Mouse (Mus musculus): ENCODE results near the gene Rimbp2. TPM values are rescaled to one million over a fixed set of nuclear protein-coding genes. Genes with fewer than 3 reads are reported as not detected.

Rimbp2 gene
- total and polyA plus RNA-seq, 2 experiments from 2014 or later: 0.03 TPM; not detected in 1

DNA sequence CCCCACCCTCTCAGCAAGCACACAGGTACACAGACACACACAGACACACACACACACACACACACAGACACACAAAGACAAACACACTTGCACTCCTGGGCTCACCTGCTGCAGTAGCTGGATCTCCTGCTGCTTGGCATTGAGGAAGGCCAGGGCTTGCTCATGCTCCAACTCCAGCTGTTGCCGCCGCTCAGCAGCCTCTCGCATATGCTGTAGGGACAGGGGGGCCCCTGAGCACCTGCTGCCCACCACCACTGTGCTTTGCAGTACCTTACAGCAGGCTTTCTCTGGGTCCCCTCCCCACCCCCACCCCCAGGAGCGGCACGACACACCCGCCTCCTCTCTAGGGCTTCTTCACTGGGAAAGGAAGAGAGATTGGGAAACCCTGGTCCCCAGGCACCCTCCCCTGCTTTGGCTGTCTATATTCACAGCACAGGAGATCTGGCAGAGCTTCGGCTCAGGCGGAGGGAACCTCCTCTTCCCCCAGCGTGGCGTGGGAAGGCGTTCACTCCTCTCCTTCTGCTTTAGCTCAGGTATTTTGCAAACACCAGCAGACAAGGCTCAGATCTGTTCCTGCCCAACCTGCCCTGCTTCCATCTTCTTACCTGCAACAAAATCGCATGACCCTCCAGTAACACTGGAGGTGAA lies 133.5 kb downstream of the Rimbp2 start:
- TF ChIP-seq CTCF (IDR thresholded peaks at IDR 0.05; ENCODE audit: low read depth) (no peak), EP300 (IDR thresholded peaks at IDR 0.05; ENCODE audit: low read depth) (no peak)
- Histone ChIP-seq H3K36me3 (replicated peaks; ENCODE audit: control insufficient read depth, insufficient read depth, low read length) (no peaks in the 10 kb centered on the region), H3K9me3 (replicated peaks; ENCODE audit: control insufficient read depth, low read length) (no peaks in the 10 kb centered on the region), H3K9ac (replicated peaks; ENCODE audit: low read depth, low read length) (no peak overlapping the region), H3K4me3 (ENCODE audit: low read depth, low read length) (no peak overlapping the region), H3K4me1 (ENCODE audit: control insufficient read depth, insufficient read depth) (no peaks in the 10 kb centered on the region), H3K27me3 (ENCODE audit: control insufficient read depth, insufficient read depth, low read length) (no peaks in the 10 kb centered on the region), H3K4me2 (ENCODE audit: low read depth, low read length) (no peak overlapping the region), H3K27ac (ENCODE audit: low read depth) (no peak overlapping the region)
- DNase-seq (ENCODE audit: low spot score) (no peak), ATAC-seq (ENCODE audit: insufficient read depth, low read depth) (no peak)
- 61% methylated on average over 12 of the region's 12 CpGs for WGBS

DNA sequence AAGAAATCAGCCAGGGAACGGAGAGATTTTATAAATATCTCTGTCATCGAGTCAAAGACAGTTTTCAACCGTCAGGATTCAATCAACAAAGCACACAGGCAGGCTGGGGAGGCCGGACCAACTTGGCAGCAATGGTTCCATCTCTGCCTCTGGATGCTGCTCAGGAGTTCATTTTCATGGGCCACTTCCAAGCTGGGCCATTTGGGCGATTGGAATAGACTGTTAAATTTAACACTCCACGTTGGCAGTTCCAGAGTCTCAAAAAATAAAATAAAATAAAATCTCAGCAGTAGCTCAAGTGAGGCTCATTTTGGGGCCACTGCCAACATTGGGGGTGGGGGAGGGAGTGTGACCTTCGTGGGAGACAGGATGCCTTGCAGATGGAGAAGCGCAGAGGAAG lies 137.7 kb downstream of the Rimbp2 start:
- WGBS: 57% methylated on average over 8 of the region's 8 CpGs
- DNase-seq (ENCODE audit: low spot score) (no peak), ATAC-seq (ENCODE audit: insufficient read depth, low read depth) (no peak)
- TF ChIP-seq CTCF (IDR thresholded peaks at IDR 0.05; ENCODE audit: low read depth) (no peak), EP300 (IDR thresholded peaks at IDR 0.05; ENCODE audit: low read depth) (no peak)
- Histone ChIP-seq H3K9me3 (replicated peaks; ENCODE audit: control insufficient read depth, low read length) (no peaks in the 10 kb centered on the region), H3K4me3 (ENCODE audit: low read depth, low read length) (no peak overlapping the region), H3K4me2 (ENCODE audit: low read depth, low read length) (no peak overlapping the region), H3K9ac (replicated peaks; ENCODE audit: low read depth, low read length) (no peak overlapping the region), H3K27ac (ENCODE audit: low read depth) (no peak overlapping the region), H3K4me1 (ENCODE audit: control insufficient read depth, insufficient read depth) (no peaks in the 10 kb centered on the region), H3K36me3 (replicated peaks; ENCODE audit: control insufficient read depth, insufficient read depth, low read length) (no peaks in the 10 kb centered on the region), H3K27me3 (ENCODE audit: control insufficient read depth, insufficient read depth, low read length) (no peaks in the 10 kb centered on the region)

DNA sequence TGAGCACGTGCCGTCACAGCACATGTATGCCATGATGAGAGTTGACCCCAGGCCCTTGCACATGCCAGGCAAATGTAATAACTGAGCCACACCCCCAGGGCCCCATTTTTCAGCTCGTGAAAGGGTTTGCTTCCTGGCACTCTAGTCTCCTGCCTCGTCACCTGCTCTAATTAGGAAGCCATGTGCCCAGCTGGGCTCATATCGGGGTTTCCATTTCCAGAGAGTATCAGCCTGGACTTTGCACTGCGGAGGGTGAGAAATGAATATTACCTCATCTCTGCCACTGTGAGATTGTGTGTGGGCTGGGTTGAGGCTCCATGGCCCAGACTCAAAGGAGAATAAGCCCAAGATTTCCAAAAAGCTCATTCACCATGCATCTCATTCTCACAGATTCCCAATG lies 138.2 kb downstream of the Rimbp2 start:
- 70% methylated on average over 6 of the region's 6 CpGs for WGBS
- no peaks in the 10 kb centered on the region for H3K4me1 ChIP-seq (ENCODE audit: control insufficient read depth, insufficient read depth)

DNA sequence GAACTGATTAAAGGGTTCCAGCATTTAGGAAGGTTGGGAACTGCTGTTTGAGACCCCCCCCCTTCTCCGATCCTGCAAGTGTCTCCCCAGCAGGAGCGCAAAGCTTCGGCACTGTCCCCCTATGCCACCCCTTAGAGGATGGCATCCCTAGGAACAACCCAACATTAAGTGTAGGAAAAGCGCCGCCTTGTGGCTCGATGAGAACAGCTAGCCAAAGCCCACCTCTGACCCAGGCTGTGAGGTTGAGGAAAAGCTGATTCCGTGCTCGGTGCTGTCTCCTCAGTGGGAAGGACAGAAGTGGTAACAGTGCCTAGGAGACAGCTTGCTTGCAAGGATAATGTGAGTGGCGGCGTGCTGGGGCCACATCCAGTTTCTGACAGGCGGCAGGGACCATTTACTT lies 140.2 kb downstream of the Rimbp2 start:
- Histone ChIP-seq H3K9ac (replicated peaks; ENCODE audit: low read depth, low read length) (no peak overlapping the region), H3K36me3 (replicated peaks; ENCODE audit: control insufficient read depth, insufficient read depth, low read length) (no peaks in the 10 kb centered on the region), H3K4me3 (ENCODE audit: low read depth, low read length) (no peak overlapping the region), H3K4me1 (ENCODE audit: control insufficient read depth, insufficient read depth) (no peaks in the 10 kb centered on the region), H3K27ac (ENCODE audit: low read depth) (no peak overlapping the region), H3K9me3 (replicated peaks; ENCODE audit: control insufficient read depth, low read length) (no peaks in the 10 kb centered on the region), H3K27me3 (ENCODE audit: control insufficient read depth, insufficient read depth, low read length) (no peaks in the 10 kb centered on the region), H3K4me2 (ENCODE audit: low read depth, low read length) (no peak overlapping the region)
- WGBS: 33% methylated on average over 11 of the region's 11 CpGs
- TF ChIP-seq CTCF (IDR thresholded peaks at IDR 0.05; ENCODE audit: low read depth): no peak
- TF ChIP-seq EP300 (IDR thresholded peaks at IDR 0.05; ENCODE audit: low read depth): no peak
- ATAC-seq (ENCODE audit: insufficient read depth, low read depth) (no peak), DNase-seq (ENCODE audit: low spot score) (no peak)

More for the DNA sequence above, 138.2 kb downstream of the Rimbp2 start:
- H3K36me3 ChIP-seq (replicated peaks; ENCODE audit: control insufficient read depth, insufficient read depth, low read length): no peaks in the 10 kb centered on the region
- H3K9me3 ChIP-seq (replicated peaks; ENCODE audit: control insufficient read depth, low read length): no peaks in the 10 kb centered on the region
- DNase-seq (ENCODE audit: low spot score): no peak
- TF ChIP-seq EP300 (IDR thresholded peaks at IDR 0.05; ENCODE audit: low read depth) (no peak), CTCF (IDR thresholded peaks at IDR 0.05; ENCODE audit: low read depth) (no peak)
- no peak overlapping the region for H3K4me3 ChIP-seq (ENCODE audit: low read depth, low read length)
- no peaks in the 10 kb centered on the region for H3K27me3 ChIP-seq (ENCODE audit: control insufficient read depth, insufficient read depth, low read length)
- H3K4me2 ChIP-seq (ENCODE audit: low read depth, low read length): no peak overlapping the region
- ATAC-seq (ENCODE audit: insufficient read depth, low read depth): no peak
- H3K9ac ChIP-seq (replicated peaks; ENCODE audit: low read depth, low read length): no peak overlapping the region
- no peak overlapping the region for H3K27ac ChIP-seq (ENCODE audit: low read depth)

DNA sequence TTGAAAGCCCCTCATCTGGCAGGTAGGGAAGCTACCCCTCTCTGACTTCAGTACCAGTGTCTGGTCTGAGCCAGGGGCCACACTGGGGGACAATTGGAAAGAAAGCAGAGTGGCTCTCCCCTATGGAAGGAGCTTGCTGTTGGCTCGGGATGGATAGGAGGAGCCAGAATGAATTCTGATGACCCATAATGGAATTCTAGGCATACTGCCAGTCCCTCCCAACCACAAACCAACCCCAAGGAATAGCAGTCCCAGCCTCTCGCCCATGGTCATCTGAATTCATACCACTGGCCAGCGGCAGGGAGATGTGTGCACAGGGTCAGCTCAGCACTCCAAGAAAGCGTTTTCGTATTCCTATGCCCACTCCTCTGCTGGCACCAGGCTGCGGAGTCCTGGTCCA lies 141.9 kb downstream of the Rimbp2 start:
- no peak for DNase-seq (ENCODE audit: low spot score)
- Histone ChIP-seq H3K9me3 (replicated peaks; ENCODE audit: control insufficient read depth, low read length) (no peaks in the 10 kb centered on the region), H3K36me3 (replicated peaks; ENCODE audit: control insufficient read depth, insufficient read depth, low read length) (no peaks in the 10 kb centered on the region), H3K9ac (replicated peaks; ENCODE audit: low read depth, low read length) (no peak overlapping the region), H3K4me1 (ENCODE audit: control insufficient read depth, insufficient read depth) (no peaks in the 10 kb centered on the region), H3K27ac (ENCODE audit: low read depth) (no peak overlapping the region), H3K4me2 (ENCODE audit: low read depth, low read length) (no peak overlapping the region), H3K27me3 (ENCODE audit: control insufficient read depth, insufficient read depth, low read length) (no peaks in the 10 kb centered on the region), H3K4me3 (ENCODE audit: low read depth, low read length) (no peak overlapping the region)
- 69% methylated on average over 6 of the region's 6 CpGs for whole genome bisulfite sequencing
- TF ChIP-seq EP300 (IDR thresholded peaks at IDR 0.05; ENCODE audit: low read depth) (no peak), CTCF (IDR thresholded peaks at IDR 0.05; ENCODE audit: low read depth) (no peak)
- ATAC-seq (ENCODE audit: insufficient read depth, low read depth): no peak

DNA sequence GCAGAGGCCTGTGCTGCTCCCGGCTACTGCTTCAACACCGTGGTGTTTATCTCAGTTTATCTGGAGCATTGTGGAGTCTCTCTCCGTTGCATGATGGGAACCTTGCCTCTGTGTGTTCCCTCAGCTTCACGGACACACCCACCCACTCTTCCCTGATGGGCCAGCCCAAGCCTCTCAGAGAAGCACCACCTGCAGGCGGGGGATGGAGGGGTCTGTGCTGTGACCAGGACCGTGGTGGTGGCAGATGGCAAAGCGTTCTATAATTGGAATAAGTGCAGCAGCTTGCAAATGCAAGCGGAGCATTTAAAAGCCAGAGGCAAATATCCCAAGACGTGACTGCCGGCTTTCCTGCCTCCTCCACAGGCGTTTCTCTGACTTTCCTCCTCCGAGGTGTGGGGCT lies 143.3 kb downstream of the Rimbp2 start:
- Histone ChIP-seq H3K27me3 (ENCODE audit: control insufficient read depth, insufficient read depth, low read length) (no peaks in the 10 kb centered on the region), H3K9me3 (replicated peaks; ENCODE audit: control insufficient read depth, low read length) (no peaks in the 10 kb centered on the region), H3K4me3 (ENCODE audit: low read depth, low read length) (no peak overlapping the region), H3K4me1 (ENCODE audit: control insufficient read depth, insufficient read depth) (no peaks in the 10 kb centered on the region), H3K36me3 (replicated peaks; ENCODE audit: control insufficient read depth, insufficient read depth, low read length) (no peaks in the 10 kb centered on the region), H3K27ac (ENCODE audit: low read depth) (no peak overlapping the region), H3K9ac (replicated peaks; ENCODE audit: low read depth, low read length) (no peak overlapping the region), H3K4me2 (ENCODE audit: low read depth, low read length) (no peak overlapping the region)
- WGBS: 36% methylated on average over 12 of the region's 12 CpGs
- TF ChIP-seq CTCF (IDR thresholded peaks at IDR 0.05; ENCODE audit: low read depth) (no peak), EP300 (IDR thresholded peaks at IDR 0.05; ENCODE audit: low read depth) (no peak)
- no peak for ATAC-seq (ENCODE audit: insufficient read depth, low read depth)
- DNase-seq (ENCODE audit: low spot score): no peak

All from heart, postnatal 0 days (tissue).